Mouse (Mus musculus) megakaryocyte, embryonic 14.5 days (primary cell): ENCODE results near the gene Lrrc29. TPM values are rescaled to one million over a fixed set of nuclear protein-coding genes. Genes with fewer than 3 reads are reported as not detected.

Experiments
- H3K27me3 ChIP-seq: replicated peaks from 2 replicates; pipeline ENCODE3; 2012; ENCODE audit warnings: inconsistent platforms
- H3K36me3 ChIP-seq: replicated peaks from 2 replicates; pipeline ENCODE3; 2012; ENCODE audit warnings: low read length, inconsistent platforms, mixed read lengths
- H3K4me1 ChIP-seq: 2 replicates; pipeline ENCODE4 v1.6.1; 2012; ENCODE audit warnings: inconsistent platforms
- H3K4me3 ChIP-seq: replicated peaks from 2 replicates; pipeline ENCODE3; 2012; ENCODE audit warnings: moderate library complexity, mild to moderate bottlenecking, inconsistent platforms
- H3K9me3 ChIP-seq: 2 replicates; pipeline ENCODE4 v1.6.1; 2012; ENCODE audit warnings: inconsistent platforms
- FLI1 ChIP-seq: IDR thresholded peaks from 2 replicates; pipeline ENCODE4 v1.6.1; 2012; ENCODE audit warnings: low read length, inconsistent platforms, mixed read lengths
- GATA1 ChIP-seq: IDR thresholded peaks from 3 replicates; pipeline ENCODE4 v1.6.1; 2012; ENCODE audit warnings: mixed read lengths, low read length, inconsistent platforms, borderline replicate concordance
- polyA plus RNA-seq: library from polyadenylated mRNA; stranded (reverse); fragments of >175 nt; gene quantifications from 2 replicates; pipeline ENCODE4 v1.2.3, GENCODE M21; 2012; ENCODE audit warnings: low replicate concordance; ENCODE audit not compliant: insufficient read depth

Lrrc29 gene
- polyA plus RNA-seq, 1 experiment = 13.0 TPM

DNA sequence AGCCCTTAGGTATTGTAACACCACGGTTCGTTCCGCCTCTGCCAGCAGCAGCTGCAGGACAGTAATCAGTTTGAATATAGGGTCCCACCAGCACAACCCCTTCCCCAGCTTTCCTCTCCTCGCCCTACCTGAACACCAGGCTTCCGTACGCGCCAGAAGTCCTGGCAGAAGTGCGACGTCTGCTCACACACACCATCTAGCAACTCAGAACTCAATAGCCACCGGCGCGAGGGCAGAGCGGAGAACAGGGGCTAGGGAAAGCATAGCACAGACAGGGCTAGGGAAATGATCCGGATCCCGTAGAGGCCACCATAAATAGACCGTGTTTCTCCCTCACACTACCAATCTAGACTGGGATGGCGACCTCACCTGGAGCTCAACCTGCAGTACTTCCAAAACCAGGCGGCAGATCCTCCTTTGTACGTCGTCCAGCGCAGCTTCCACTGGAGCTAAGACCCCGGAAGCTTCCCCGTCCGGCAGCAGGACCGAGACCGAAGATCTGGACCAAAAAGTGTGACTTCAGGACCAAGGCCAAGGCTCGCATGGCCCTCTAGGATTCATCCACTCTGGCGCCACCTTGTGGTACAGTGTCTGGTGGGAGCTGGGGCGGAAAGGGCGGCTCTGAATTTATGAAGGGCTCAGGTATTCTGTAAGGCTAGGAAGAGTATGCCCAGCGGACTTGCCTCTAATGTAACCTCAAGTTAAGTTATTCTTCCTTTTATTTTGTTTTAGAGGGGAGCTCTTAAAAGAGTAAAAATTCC lies 35.3 kb downstream of the Lrrc29 start:
- Histone ChIP-seq H3K4me3 (peak overlapping the region; percentile 94), H3K9me3 (no peaks in the 10 kb centered on the region), H3K4me1 (peaks cover 70% of the 10 kb centered on the region), H3K27me3 (peaks cover 2% of the 10 kb centered on the region), H3K36me3 (peaks cover 29% of the 10 kb centered on the region)
- TF ChIP-seq GATA1 = no peak
- no peak for TF ChIP-seq FLI1

DNA sequence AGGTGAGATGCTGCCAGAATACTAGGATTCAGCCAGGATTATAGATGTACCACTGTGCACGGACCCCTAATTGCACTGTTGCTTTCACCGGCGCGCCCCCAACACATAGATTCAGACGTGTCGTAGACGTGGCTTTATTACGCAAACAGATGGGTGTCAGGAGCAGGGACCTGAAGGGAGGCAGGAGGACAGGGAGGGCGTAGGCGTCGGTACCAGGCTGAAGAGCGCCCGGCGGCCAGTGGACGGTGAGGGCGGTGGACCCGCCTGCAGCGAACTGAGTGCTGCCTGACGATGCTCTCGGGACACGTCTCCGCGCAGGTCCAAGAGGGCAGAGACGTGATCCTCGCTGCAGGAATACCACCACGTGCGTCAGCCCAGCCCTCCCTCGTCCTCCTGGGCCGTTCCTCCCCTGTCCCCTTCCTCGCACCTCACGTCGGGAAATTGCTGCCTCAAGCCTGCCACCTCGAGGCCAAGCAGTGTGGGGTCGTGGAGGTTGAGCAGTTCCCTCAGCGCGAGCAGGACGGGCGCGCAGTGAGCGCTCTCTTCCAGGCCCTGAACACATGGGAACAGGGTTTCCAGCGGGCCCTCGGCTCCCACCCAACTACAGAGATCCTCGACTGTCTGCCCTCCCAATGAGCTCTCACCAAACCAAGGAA lies 36.1 kb downstream of the Lrrc29 start, which contains the start of gene 4931428F04Rik:
Gene 4931428F04Rik, minus strand, starts transcription at position 60 of the 656 bp plus-strand sequence.
- TF ChIP-seq FLI1 (no peak), GATA1 (no peak)
- Histone ChIP-seq H3K36me3 (peaks cover 32% of the 10 kb centered on the region), H3K4me3 (peak within 1 kb of the TSS; percentile 94), H3K4me1 (peaks cover 67% of the 10 kb centered on the region), H3K9me3 (no peaks in the 10 kb centered on the region), H3K27me3 (peaks cover 6% of the 10 kb centered on the region)

DNA sequence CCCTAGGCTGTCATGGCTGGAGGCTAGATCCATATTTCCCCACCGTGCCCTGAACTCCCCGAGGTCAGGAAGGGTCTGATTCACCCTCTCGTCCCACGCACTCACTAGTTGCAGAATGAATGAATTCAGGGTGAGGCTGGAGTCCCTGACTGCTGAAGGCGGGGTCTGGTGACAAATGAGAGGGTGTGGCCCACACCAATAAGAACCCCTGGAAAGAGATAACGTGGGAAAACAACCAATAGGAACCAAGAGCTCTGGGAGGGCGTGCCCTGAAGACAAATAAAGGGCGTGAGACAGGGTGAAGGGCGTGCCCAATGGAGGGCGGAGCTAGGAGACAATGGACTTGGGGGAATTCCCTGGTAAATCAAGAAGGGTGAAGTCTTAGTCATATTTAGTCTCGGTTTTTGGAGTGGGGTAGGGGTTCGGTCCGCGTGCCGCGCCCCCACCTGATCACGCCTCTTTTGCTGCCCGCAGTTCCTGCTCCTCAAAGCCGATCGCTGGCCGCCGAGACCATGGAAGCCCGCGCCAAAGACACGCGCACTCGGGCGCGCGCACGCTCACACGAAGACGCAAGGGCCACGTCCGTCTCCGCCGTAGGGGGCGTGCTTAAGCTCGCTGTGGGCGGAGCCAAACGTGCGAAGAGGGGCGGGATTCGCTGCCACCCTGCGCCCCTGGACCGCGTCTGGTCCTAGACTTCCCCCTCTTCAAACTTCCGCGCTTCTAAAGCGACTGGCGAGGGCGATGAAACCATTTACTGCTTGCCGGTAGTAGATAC lies 36.9 kb downstream of the Lrrc29 start:
- TF ChIP-seq FLI1 (no peak), GATA1 (no peak; the same call in 2 of the 3 replicates)
- Histone ChIP-seq H3K27me3 (peaks cover 9% of the 10 kb centered on the region), H3K9me3 (no peaks in the 10 kb centered on the region), H3K36me3 (peaks cover 28% of the 10 kb centered on the region), H3K4me3 (peak overlapping the region; percentile 94), H3K4me1 (peaks cover 61% of the 10 kb centered on the region)

DNA sequence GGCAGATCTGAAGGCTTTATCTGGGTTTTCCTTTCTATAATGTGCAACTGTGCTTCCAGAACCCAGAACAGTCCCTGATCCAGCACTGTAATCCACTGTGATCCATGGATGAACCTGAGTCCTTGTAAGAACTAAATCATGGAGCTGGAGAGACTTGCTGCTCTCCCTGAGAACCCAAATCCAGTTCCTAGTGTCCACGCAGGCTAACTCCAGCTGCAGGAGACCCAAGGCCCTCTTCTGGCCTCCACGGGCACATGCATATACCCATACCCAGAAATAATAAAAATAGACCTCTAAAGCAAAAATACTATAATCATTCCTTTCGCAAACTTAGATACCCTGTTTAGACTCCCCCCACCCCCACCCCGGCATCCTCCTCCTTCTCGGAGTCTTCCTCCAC lies 37.8 kb downstream of the Lrrc29 start:
- no peaks in the 10 kb centered on the region for H3K9me3 ChIP-seq
- peaks cover 9% of the 10 kb centered on the region for H3K27me3 ChIP-seq
- TF ChIP-seq GATA1 = no peak
- no peak for TF ChIP-seq FLI1
- H3K4me3 ChIP-seq = no peak overlapping the region
- H3K36me3 ChIP-seq = peaks cover 19% of the 10 kb centered on the region
- peaks cover 58% of the 10 kb centered on the region for H3K4me1 ChIP-seq

DNA sequence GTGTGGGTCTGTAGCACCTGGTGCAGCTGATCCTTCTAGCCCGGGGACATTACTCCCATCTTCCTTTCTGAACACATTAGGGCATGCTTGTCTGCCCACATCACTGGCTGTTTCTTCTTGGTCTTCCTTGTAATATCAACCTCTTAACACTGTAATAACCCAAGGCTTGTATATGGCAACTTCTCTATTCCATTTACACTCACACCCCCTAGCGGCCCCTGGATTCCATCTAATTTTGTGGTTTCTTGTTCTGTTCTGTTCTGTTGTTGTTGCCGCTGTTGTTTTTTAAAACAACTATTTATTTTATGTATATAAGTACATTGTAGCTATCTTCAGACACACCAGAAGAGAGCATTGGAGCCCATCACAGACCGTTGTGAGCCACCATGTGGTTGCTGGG lies 39.2 kb downstream of the Lrrc29 start:
- H3K27me3 ChIP-seq = peaks cover 11% of the 10 kb centered on the region
- H3K4me3 ChIP-seq = no peak overlapping the region
- no peaks in the 10 kb centered on the region for H3K9me3 ChIP-seq
- peaks cover 62% of the 10 kb centered on the region for H3K4me1 ChIP-seq
- TF ChIP-seq FLI1 (no peak), GATA1 (no peak)
- H3K36me3 ChIP-seq = peaks cover 10% of the 10 kb centered on the region

DNA sequence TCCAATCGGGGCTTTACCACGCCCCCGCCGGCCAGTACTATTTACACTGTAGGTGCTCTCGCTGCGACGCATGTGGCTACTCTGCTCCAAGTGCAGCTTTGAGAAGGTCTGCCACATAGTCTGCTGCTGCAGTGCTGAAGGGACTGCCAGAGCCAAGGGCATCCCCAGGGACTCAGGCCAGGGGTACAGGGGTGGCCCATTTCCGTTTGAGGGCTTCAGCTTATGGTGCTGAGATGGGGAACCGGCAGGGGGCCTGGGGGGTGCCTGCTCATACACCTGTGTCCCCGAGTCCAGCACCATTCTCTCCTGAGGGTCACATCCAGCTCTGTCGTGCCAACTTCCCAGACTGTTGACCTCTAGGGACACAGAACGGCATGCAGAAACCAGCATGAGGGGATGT lies 40.6 kb downstream of the Lrrc29 start:
- no peak for TF ChIP-seq FLI1
- no peak for TF ChIP-seq GATA1
- Histone ChIP-seq H3K27me3 (peaks cover 17% of the 10 kb centered on the region), H3K9me3 (peaks cover 3% of the 10 kb centered on the region; the same call in 1 of the 2 replicates), H3K4me1 (peaks cover 55% of the 10 kb centered on the region), H3K36me3 (peaks cover 16% of the 10 kb centered on the region), H3K4me3 (no peak overlapping the region)

DNA sequence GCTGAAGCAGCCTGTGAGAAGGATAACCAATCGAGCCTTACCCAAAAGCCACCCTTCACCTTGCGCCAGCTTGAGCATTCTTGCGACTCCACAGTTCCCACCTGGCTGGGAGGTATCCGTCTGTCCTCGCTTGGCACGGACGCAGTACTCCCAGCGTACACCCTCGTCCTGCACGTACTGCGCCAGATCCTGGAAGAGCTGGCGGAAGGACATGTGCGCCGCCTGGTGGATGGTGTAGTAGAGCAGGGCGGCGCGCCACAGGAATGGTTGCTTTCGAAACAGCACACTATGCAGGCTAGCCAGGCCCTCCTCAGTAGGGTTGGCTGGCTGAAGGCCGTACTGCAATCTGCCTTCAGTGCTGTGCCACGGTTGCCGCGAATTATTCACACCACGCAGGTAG lies 43.0 kb downstream of the Lrrc29 start:
- H3K4me1 ChIP-seq = peaks cover 50% of the 10 kb centered on the region
- peaks cover 16% of the 10 kb centered on the region for H3K36me3 ChIP-seq
- H3K9me3 ChIP-seq = peaks cover 3% of the 10 kb centered on the region; the same call in 1 of the 2 replicates
- H3K27me3 ChIP-seq = peaks cover 40% of the 10 kb centered on the region
- peak overlapping the region; percentile 89 for H3K4me3 ChIP-seq
- TF ChIP-seq FLI1 (no peak), GATA1 (no peak)

DNA sequence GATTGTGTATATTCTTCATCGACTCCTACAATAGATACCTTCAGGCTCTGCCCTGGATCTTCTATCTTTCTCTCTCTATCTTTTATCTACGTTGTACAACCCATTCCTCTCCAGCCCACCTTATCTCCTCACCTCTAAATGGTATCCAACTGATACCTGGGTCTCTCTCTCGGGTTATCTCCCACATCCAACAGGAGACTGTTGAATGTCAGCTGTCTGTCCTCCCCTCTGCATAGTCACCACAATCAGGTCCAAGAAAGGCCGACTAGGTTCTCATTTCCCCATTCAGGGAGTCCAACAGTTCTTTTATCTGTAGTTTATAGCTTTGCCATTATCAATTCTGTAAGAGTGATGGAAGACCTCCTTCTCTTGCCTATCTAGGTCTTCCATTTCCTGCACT lies 43.8 kb downstream of the Lrrc29 start:
- Histone ChIP-seq H3K4me1 (peaks cover 52% of the 10 kb centered on the region), H3K36me3 (peaks cover 16% of the 10 kb centered on the region), H3K9me3 (peaks cover 3% of the 10 kb centered on the region; the same call in 1 of the 2 replicates), H3K4me3 (no peak overlapping the region), H3K27me3 (peaks cover 49% of the 10 kb centered on the region)
- TF ChIP-seq FLI1 = no peak
- no peak for TF ChIP-seq GATA1

DNA sequence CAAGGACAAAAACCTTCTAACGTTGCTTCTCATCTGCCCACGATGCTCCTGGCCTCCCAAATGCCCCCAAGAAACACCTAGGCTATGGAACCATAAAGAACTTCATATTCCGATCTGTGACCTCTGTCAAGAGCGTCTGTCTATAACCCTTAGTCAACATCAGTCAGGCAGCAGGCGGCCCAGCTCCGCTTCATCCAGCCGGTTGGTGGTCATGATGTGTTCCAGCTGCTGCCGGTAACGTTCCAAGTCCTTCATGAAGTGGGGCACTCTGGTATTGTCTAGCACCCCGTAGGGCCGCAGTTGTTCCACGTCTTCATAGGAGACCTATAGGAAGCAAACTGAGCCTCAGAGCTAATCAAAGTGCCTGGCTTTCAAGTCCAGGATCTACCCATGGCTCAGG lies 44.3 kb downstream of the Lrrc29 start:
- Histone ChIP-seq H3K4me1 (peaks cover 54% of the 10 kb centered on the region), H3K9me3 (peaks cover 3% of the 10 kb centered on the region; the same call in 1 of the 2 replicates), H3K27me3 (peaks cover 53% of the 10 kb centered on the region), H3K36me3 (peaks cover 16% of the 10 kb centered on the region), H3K4me3 (no peak overlapping the region)
- TF ChIP-seq FLI1 (no peak), GATA1 (no peak)
